Mouse (Mus musculus) left cerebral cortex, adult 9 months (tissue): ENCODE results near the gene Dstyk.

Experiments
- DNase-seq, 2 experiments: peaks; one replicate each; pipeline ENCODE4 v3.0.0; 2022; ENCODE audit warnings: low spot score in 2 of 2

The Dstyk gene

DNA sequence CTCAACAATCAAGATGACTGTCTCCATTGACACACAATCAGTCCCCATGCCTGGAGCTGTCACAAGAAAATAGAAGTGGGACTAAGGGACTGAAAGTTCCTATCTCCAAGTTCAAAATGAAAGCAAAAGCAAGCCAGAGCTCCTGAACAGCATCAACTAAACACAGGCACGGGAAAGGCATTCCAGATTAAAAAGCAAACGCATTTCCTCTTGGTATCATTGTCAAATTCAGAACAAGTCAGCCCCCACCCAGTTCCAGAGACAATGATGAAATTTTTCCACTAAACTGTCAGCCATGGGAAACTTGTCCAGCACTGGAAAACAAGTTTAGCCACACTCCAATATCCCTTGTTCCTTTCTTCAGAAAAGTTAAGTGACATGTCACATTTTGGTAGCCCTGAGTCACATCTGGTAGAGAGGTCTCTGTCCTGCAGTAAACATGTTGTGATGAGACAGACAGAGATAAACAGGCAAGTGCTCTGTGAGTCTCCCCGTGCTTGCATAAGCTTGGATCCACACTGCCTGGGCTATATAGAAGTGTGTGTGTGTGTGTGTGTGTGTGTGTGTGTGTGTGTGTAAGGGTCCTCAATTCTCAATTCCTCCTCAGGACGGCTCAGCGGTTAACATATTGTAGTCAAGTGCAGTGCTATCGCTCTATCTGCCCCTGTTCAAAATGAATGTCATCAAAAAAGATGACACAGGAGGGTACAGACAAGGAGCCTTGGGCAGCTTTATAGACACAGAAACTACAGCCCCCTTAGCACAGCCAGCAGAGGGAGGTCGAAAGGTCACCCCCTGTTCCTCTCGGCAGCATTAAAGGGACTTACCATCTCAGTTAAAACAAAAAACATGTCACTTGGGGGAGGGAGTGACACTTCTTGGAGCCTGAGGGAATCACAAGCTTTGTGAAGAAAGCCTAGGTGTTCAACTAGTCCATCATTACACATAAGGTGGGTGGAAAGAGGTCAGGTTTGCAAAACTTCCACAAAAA lies 28.2 kb upstream of the Dstyk start:
- DNase-seq = no peak

DNA sequence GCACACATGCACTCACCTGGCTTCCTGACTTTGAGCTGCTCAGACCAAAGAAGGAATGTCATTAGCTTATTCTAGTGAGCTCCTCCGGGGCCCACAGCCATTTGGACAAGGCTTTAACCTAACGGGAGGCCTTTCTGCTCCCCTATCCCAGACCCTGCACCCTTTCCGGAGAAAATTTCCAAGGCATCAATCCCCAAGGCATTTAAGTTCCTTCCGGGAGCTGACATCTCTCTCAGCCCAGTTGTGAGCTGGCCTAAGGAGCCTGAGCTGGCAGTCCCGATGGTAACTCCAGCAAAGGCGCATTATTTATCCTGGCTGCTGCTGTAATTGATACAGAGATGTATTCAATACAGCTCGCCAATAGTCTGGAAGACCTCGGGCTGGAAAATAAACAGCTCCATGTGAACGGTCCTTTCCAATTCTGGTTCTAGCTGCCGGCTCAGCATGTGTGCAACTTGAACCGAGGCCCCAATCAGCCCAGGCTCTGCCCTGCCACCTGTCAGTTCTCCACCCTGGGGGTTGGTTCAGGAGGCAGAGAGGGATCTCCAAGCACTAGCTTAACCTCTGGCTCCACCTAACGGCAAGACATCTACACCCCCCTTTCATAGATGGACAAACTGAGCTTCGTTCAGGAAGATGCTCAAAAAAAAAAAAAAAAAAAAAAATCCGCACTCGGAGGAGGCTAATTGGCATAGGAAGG lies 27.3 kb upstream of the Dstyk start:
- peak in 1 of 2 experiments; percentile 80 for DNase-seq

DNA sequence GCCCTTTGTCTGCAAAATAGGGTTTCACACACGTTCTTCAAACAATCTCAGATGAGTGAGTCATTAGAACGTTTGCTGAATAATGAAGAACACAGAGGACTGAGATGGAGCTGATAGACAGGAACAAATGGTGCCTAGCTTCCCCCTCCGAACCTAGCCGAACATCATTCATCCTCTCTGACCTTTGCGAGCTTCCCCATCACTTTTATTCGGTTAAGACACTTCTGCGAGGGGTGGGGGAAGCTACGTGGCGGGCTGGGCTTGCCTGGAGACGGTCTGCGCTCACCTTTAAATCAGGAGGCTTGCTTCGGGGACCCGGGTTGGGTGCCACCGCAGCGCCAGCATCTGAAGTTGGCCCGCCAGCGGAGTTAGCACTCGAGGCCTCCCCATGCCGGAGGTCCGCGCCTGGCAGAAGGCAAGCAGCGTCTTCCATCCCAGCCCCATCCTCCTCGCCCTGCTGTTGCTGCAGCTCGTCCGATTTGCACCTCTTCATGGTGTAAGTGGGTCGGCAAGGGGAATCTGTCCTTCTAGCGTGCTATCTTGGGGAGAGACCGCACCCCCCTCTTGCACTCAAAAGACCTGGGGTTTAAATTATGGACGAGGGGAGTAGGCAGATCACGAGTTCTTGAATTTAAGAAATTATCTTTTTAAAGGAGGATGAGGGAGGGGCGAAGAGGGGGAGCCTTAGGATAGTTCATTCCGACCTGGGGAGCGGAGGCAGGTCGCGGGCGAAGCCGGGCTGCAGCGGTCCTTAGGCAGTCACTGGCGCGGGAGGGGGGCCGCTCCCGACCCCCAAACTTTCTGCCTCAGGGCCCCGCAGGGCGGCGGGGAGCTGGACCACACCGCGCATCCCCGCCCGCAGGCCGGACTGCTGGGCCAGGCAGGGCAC lies 26.4 kb upstream of the Dstyk start, which contains the start of gene Tmcc2:
Gene Tmcc2, minus strand, starts transcription at position 591 of the 889 bp plus-strand sequence.
- DNase-seq = no peak

DNA sequence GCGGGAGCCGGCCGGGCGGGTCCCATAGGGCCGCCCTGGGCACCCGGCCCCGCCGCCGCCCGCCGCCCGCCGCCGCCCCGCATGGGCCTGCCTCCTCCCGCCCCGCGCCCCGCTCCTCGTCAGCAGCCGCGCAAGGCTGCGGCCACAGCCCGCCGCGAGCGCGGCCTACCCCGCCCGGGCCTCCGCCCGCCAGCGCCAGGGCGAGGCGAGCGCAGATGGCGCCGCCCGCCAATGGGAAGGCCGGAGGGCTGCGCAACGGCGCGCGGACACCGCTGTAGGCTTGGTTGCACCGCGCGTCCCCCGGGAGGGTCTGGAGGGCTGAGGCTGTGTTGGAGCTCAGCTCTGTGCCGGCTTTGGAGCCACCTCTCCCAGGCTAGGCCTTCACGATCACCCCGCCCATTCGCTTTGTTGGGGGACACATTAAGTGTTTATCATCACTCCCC lies 25.8 kb upstream of the Dstyk start:
- peak in 1 of 2 experiments; percentile 76 for DNase-seq

DNA sequence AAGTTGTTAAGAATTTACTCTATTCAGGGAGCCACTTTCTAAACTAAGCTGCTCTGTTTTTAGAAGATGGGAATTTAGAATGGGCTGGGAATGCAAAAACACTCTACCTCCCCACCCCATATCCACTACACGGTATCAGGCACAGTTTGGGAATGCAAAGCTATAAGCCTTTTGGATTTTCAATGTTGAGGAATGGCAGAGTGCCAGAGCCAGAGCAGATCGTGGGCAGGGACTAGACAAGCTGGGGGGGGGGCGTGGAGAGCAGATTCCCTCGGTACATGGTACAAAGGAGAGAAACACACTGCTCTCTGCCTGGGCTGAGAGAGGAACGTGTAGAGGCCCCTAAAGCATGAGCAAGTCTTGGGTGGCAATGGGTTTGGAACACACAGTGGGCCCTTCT lies 24.5 kb upstream of the Dstyk start:
- no peak for DNase-seq

DNA sequence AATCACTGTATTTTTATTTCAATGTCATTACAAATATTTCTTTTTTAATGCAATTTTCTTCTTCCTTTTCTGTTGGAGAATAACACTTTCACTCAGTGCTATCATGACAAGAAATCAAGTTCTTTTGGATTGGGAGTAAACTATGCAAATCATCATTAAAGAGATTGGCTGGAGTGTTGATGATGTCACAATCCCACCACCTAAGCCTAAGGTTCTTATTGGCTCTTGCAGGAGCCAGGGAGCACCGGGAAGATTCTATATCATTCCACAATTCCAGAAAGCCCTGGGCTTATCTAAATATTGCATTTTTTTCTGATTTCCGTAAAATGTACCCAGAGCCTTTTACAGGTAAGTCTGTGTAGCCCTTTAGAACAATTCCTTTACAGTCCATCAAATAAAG lies 20.6 kb upstream of the Dstyk start:
- no peak for DNase-seq

DNA sequence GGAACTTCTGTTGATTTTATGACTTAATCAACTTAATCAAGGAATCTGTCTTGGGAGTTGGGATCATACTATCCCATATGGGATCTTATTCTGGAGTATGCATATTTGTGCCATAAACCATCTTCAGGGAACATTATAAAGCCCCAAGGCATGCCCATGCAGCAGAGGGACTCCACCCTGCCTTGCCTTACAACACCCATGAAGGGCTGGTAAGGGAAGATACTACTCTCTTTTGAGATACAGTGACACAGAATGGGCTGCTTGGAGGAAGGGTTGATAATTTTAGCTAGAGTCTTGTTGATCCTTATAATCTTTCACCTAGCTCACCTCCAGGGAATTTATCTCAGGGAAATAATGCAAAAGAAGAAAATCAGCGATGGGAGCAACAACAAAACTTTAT lies 16.8 kb upstream of the Dstyk start:
- DNase-seq = no peak

DNA sequence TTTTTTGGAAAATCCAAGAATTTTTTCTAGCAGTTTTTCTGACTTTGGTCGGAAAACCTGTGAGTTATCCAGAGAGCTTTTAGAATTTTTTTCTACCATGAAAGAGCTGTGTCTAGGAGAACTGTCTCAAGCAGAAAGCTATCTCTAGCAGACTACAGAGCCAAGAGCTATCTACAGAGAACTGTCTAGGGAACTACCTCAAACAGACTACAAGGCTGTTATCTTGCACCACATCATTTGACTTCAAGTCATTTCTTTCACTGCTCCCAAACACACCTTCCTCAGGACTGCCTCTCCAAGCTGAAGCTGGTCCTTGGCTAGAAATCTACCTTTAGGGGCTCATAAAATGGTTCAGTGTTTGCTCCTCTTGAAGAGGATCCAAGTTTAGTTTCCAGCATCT lies 15.5 kb upstream of the Dstyk start:
- DNase-seq = no peak

DNA sequence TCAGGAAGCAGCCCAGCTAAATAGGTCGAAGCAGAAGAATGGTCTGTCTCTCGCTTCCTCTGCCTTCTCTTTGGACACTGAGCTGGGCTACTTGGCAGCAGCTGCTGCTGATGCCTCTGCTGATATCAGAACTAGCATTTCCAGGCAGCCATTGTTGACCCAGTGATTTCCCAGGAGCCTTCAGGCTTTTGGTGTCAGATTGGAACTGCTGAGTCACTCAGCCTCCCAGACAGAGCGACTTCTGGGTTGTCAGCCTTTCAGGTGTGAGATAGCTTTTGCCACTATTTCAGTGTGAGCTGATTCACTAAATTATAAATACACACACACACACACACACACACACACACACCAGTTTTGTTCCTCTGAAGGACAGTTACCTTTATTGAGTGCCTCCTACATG lies 6.7 kb upstream of the Dstyk start:
- no peak for DNase-seq

DNA sequence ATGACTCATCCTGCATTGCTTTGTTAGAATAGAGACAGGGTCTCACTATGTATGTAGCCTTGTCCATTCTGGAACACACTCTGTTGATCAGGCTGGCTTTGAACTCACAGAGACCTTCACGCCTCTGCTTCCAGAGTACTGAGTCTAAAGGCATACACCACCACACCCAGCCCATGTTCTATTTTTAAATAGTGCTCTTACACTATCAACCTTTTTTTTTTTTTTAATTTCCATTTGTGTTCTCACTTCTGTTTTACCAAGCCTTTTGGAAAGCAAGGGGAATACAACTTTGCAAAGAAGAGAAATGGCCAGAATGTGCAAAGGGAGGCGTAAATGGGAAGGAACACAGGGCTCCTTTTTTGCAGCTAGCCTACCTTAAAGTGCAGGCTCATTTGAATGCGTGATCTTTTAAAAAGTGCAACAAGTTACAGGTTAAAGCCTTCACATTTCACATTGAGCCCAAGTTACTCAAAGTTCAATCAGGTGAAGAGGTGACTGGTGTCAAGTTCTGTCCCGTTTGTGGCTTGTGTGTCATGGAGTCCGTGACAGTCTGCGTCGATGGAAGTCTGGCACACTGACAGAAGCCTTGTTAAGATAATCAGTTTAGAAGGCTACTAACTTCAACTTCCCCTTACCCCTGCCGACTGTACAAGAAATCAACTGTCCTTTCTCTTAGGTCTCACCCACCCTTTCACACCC lies 962 bp upstream of the Dstyk start:
- no peak for DNase-seq

DNA sequence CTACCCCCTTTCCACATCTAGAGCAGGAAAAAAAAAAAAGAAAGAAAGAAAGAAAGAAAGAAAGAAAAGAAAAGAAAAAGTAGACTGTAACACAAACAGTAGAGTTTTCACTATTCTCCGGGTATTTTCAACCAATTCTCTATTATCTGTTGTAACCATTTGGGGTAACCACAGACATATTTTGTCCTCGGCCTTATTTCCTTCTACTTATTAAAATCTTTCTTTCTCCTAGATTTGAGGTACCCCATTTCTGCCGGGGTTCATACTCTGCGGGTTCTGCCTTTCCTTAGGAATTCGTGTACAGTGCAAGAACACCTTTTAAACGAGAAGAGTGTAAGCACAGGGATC lies 438 bp upstream of the Dstyk start:
- no peak for DNase-seq

DNA sequence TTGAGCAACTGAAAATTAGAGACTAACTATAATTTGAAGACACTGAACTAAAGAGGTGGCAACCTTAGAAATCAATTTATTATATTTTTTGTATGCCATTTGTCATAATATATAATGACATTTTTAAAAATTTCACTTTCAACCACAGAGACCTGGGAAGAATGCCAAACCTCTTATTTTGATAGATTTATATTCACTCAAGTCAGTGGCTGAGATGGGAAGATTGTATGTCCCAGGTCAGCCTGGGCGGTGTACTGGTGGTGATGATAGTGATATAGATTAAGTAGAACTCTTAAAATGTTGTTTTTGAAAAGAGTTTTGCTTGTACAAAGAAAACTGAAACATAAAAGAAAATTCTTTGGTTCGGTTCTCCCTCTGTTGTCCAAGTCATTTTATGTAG lies 2.9 kb downstream of the Dstyk start:
- DNase-seq = no peak

DNA sequence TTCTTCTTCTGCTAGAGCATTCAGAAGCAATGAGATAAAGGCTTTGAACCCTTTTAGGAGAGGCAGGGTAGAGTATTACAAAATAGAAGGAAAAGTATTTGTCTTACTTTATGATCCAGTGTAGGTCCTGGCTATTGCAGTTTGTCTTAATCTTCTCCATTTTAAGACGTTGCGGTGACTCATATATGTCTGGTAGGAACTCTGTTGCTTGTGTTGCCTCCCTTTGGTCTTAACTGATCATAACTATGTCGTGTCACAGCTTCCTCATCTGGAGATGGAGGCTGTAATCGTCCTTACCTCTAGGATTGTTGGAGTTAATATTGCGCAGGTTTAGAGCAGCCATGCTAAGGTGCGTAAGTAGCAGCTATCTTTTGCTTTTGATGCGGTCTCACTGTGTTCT lies 3.3 kb downstream of the Dstyk start:
- no peak for DNase-seq

DNA sequence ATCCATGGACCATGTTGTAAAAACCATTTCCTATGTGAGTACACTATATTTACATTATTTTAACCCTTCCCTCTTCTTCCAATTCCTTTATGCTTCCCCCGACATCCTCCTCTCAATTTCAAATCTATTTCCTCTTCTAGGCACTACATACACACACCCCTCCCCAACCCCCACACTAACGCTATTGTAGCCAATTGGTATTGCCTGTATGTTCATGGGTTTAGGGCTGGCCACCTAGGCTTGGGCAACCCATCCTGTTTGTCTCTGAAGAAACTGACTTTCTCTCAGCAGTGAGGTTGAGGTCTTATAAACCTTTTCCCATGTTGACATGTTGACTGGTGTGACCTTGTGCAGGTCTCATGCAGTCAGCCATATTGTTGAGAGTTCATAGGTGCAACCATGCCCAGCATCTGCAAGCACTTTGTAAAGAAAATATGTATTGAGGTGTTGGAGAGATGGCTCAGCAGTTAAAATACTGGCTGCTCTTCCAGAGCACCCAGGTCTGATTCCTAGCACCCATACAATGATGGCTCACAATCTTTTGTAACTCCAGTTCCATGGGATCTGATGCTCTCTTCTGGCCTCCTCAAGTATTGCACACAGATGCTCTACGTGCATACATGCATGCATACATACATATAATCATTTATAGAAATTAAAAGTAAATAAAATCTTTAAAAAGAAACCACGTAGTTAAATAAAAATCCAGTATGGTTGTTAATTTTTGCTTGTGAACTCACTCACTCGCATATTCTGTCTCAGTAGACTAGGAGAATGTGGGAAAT lies 5.7 kb downstream of the Dstyk start:
- DNase-seq = no peak

DNA sequence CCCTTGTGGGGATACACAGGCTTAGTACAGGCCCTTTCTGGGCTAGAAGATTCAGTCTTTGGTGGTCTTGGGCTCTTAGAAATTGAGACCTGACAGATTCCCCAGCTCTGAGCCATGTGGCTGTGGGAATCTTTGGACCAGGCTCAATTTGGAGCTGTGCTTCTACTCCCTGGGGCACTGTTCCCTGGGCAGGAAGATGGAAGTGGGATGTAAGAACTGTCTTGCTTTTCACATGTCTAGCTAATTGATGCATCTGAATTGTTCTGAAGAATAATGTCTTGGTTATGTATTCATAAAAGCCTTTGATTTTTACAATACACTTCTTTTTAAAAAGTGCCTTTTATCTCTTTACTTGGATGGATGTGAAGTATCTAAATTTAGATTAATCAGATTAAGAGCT lies 8.2 kb downstream of the Dstyk start:
- no peak for DNase-seq

DNA sequence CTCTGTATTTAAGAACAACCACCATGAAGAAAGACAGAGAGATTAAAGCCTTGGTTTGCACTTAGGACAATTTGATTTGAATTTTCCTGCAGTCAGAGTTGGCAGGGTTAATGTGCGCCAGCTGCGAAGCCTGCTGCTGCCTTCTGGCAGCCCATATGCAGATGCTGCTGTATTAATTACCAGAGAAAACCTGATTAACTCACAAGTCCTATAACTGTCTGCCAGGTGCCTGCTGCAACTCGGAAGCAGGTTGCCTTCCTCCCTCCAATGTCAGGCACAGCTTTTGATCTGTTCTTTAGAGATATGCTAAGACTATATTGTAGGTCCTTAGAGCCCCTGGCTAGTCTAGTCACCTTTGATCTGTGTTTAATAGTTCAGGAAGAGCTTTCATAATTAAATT lies 13.5 kb downstream of the Dstyk start:
- DNase-seq = peak in 1 of 2 experiments; percentile 13

DNA sequence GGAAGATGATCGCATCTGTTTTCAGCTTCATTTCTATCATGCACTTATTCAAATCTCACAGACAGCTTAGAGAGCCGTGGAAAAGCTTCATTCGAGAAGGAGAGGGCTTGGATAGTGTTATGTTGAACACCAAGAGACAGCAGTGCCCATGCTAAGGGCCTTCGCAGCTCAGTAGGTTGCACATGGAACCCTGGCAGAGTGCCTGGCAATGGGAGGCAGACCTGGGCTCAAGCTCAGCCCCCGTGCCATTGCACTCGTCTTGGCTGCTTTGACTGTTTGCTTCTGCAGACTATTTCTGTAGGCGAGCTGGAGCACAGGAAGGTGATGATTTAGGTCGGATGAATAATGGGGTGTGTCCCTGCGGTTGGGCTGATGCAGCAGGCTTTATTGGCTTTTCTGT lies 14.4 kb downstream of the Dstyk start:
- DNase-seq = peak in 1 of 2 experiments; percentile 46

DNA sequence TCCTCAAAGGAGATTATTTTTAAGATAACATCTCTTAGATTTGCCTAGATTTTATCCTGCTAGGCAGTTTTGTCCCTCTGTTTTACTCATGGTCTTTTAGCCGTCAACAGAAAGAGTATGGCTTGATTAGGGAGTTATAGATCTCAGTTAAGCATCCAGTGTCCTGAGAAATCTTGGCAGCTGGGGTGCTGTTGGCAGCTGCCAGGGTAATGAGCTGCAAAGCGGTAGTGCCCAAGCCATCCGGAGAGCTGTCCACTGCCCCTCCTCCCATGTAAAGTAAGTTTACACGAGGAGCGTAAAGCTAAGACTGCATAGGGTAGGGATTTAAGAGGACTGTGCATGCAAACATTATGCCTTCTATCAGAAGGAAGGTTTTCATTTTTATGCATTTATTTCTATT lies 16.0 kb downstream of the Dstyk start:
- no peak for DNase-seq

DNA sequence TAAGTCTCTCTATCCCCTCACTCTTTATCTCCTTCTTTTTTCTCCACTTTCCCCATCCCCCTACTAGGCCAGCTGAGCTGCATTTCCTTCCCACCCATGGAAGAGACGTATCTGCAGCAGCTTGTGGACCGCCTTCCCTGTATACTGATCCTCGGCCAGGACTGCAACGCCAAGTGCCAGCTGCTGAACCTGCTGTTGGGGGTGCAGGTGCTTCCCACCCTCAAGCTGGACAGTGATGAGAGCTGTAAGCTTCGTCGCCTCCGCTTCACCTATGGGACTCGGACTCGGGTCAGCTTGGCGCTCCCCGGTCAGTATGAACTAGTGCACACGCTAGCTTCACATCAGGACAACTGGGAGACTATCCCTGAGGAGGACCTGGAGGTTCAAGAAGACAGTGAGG lies 16.7 kb downstream of the Dstyk start:
- no peak for DNase-seq

DNA sequence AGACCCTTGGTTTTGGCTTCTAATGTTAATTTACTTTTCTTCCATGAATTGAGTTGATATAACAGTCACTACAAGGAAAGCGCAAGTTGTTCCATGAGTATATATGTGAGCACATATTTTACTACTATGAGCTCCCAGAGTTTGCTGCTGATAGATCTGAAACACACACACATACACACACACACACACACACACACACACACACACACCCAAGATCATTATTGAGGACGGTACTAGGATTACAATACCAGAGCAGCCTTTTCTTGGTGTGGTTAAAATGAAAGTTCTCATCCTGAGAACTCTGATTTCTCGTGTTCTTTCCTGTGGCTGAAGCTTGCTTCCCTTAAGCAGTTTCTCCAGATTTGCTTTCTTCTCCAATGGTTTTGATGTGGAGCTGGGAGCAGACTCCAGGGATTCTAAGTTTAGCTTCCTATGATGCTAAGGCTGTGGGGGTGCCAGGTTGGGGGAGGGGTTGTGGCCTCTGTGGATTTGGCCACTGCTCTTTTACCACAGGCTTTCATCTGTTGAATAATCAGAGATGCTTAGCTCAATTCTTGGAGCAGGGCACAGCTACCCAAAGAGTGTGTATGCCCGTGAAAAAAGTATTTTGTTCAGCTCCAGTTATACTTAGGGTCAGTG lies 19.1 kb downstream of the Dstyk start:
- no peak for DNase-seq
